Mouse (Mus musculus) spleen, embryonic (tissue): Measurements from ENCODE around the gene Smim15.

Source experiments
- CTCF ChIA-PET: fragments of 350-600 bp; sonication (Branson Sonifier 250); formaldehyde crosslinking; loops from one replicate; lab custom pipeline; 2022; lab: Charles Lee

Gene Smim15

DNA sequence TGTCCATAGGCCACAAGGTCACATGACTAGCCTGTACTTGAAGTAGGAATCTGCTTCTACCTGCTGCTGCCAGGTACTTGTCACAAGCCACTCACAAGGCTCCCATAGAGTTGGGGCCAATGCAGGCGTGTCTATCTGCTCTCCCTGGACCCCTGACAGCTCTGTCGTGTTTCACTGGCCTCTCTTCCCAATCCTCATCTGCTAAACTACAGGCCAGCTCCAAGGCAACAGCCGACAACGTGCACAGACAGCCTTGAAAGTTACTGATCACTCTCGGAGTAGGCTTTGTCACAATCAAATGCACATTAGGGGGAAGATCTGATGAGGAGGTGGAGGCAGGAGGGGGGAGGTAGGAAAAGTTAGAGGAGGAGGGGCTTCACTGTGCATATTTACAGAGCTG is 18.7 kb downstream of the Smim15 start:
- CTCF ChIA-PET: no interaction called here

GRCm38 (mm10) chr13:108063374-108064134 is 19.3 kb downstream of the Smim15 start:
- CTCF ChIA-PET: no interaction called here

GRCm38 (mm10) chr13:108064331-108064730 is 20.1 kb downstream of the Smim15 start:
- CTCF ChIA-PET: no interaction called here

DNA sequence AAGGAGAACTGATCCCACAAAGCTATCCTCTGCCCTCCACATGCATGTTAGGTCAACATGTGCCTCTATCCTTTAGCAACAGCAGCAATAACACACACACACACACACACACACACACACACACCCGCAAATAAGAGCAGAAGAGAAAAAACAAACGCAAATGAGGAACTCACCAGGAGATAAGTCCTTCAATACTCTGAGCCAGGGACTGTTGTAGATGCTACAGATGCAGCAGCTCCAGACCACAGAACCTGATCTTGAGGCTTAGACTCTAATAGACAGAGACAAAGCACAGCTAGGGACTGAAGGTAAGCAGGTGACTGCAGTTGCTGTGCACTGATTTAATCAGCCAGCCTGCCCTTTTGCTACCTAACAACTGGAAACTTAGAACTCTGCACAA is 21.8 kb downstream of the Smim15 start:
- CTCF ChIA-PET: no interaction called here

- CTCF ChIA-PET: no interaction called here
These were observed 24.9 kb downstream of the Smim15 start for GRCm38 (mm10) chr13:108069151-108069550.

DNA sequence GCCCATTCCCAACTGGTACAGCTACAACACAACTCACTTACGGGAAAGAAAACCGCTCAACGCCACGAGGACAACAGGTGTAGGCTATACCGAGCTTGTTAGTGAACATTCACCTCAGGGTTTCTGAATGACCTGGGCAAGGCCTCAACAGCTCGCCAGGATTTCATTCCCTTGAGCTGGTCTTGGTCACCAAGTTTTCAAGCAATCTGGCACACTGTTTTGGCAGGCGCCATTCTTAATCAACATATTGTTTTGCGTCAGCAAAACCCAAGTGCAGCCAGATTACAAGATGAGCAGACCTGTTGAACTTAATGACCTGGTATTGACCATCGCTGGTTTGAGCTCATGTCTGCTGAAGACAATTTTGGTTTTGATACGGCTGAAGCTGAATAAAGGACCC is 25.9 kb downstream of the Smim15 start:
- CTCF ChIA-PET: no interaction called here

GRCm38 (mm10) chr13:108077476-108077875 is 33.2 kb downstream of the Smim15 start:
- CTCF ChIA-PET: no interaction called here

DNA sequence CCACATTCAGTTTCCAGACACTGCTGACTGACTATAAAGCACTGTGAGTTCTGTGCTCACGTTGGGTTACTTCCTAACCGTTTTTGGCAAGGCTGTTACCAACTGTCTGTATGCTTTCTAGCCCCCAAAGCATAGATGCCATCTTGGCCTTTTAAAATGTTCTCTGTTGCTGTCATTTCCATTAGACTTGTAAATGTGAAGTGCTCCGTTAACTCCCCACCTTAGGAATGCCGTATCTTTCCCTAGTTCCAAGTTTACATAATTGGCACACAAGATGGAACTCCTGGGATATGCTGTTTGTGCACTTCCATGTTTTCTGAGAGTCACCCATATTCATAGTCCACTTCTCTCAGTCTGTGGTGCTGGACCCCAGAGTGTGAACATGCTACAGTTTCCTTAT is 33.7 kb downstream of the Smim15 start:
- CTCF ChIA-PET: no interaction called here

- CTCF ChIA-PET: no interaction called here
These were observed 39.8 kb downstream of the Smim15 start for GRCm38 (mm10) chr13:108084086-108084485.

DNA sequence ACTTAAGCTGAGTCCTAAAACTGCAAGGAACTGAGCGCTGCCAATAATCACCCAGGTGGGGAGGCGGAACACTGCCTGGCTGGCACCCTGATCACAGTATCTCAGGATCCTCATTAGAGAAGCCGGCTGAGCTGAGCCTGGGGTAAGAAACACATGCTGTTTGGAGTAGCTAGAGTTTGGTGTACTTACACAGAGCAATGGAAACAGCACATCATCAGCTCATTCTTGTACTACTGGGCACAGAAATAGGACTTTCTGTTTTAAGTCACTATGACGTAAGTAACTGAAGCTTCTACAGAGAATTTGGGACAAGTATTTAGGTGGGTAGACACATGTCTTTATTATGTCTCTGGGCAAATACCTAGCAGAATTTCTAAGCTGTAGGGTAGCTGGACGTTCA is 41.8 kb downstream of the Smim15 start:
- CTCF ChIA-PET: no interaction called here

GRCm38 (mm10) chr13:108086724-108087123 is 42.5 kb downstream of the Smim15 start:
- CTCF ChIA-PET: no interaction called here

- CTCF ChIA-PET: no interaction called here
These were observed 48.0 kb downstream of the Smim15 start for GRCm38 (mm10) chr13:108092290-108092689.

DNA sequence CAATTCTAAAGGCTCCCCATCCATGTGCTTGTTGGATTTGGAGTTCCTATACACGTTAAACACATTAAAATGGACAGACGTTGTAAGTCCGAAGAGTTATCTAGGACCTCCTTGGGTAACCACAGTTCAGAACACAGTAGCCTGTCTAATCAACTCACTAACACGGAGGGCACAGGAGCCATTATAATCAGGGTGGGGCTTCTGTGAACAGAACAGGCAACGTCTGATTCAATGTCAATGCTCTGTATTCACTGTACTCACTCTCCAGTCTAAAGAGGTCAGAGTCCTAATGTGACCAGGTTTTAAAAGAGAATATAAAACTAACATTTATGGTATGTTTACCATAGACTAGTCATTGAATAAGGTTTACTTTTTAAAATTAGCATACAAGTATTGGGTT is 50.4 kb downstream of the Smim15 start:
- CTCF ChIA-PET: interaction anchor here (0.6 kb wide), 1 partner anchor 205 kb away, joined by 3 read pairs; no protein-coding TSS in a partner anchor

- CTCF ChIA-PET: no interaction called here
These were observed 51.4 kb downstream of the Smim15 start for GRCm38 (mm10) chr13:108095617-108096016.

- CTCF ChIA-PET: no interaction called here
These were observed 52.2 kb downstream of the Smim15 start for GRCm38 (mm10) chr13:108096446-108096845.
